Mouse (Mus musculus) cortical plate, adult 2 months (tissue): Measurements from ENCODE around the gene Iqgap1.

ENCODE experiments used
- CTCF ChIP-seq: fragments of 200-500 bp; IDR thresholded peaks from 2 replicates; pipeline ENCODE4 v1.5.1; 2011; ENCODE audit warnings: mild to moderate bottlenecking, control low read depth, low read length; ENCODE audit not compliant: insufficient read depth; ENCODE audit errors: extremely low read depth
- POLR2A ChIP-seq: fragments of 200-500 bp; IDR thresholded peaks from 2 replicates; pipeline ENCODE4 v1.6.1; 2011; ENCODE audit warnings: mild to moderate bottlenecking, low read length, control low read depth; ENCODE audit not compliant: insufficient read depth; ENCODE audit errors: extremely low read depth

GRCm38 (mm10) chr7:80840937-80841336 is 15.2 kb upstream of the Iqgap1 start:
- TF ChIP-seq POLR2A (no peak), CTCF (no peak)
